Mouse (Mus musculus): Measurements from ENCODE around the gene Mlana.

DNA sequence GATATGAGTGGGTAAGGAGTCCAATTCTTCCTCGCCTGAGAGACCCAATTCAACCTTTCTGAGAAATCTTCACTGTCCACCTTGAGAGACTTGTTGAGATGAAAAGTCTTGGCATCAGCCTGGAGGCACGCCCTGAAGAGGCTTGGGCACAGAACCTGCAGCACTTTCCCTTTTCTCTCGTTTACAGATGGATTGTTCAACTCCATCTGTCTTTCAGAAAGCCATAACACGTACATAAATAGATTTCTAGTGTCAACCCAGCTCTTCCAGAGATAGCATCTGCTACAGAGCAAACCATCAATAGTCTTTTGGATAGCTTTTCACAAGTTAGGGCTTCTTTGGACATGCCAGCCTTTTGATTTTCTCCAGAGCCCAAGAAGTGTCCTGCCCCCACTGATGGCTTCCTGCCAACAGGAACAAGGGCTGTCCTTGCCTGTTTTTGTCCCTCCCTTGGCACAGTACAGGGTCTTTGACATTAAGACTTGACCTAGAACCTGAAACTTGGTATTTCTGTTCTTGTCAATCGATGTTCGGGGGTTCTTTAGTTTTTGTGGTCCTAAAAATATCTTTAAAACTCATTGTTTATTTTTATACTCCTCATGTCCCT is 35.5 kb upstream of the Mlana start:
- TF ChIP-seq CTCF (IDR thresholded peaks at IDR 0.05; ENCODE audit: insufficient read depth, low read length) (no peak), POLR2A (IDR thresholded peaks at IDR 0.05; ENCODE audit: borderline replicate concordance, extremely low read depth, low read depth, low read length) (no peak)
